Mouse (Mus musculus): Measurements from ENCODE around the gene Plagl1.

DNA sequence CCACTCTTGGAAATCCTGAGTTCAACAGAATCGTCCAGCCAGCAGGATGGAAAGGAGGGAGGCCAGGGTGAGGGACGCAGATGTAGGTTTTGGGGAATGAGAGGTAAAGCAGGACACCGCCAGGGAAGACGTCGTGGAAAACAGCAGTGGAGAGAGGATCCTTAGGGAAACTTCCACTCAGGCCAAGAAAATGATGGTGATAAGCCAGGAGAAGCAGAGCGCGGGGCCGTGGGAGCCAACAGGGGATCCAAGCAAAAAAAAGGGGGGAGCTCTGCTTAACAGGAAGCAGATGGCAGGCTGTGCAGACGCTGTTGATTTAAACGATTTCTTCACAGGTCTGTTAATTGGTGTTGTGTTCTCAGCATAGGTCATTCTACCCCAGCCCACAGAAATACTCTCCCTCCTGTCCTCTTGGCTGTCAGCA is 112.5 kb downstream of the Plagl1 start:
- no peak for TF ChIP-seq CTCF (IDR thresholded peaks at IDR 0.05; ENCODE audit: borderline replicate concordance, insufficient read depth, low read length)
- TF ChIP-seq POLR2A (IDR thresholded peaks at IDR 0.05; ENCODE audit: low read depth, low read length) = no peak
